Mouse (Mus musculus) midbrain, embryonic 10.5 days (tissue): ENCODE measurements around the gene Ntrk1. TPM values are rescaled to one million over a fixed set of nuclear protein-coding genes. Genes with fewer than 3 reads are reported as not detected.
A peak's percentile ranks its signal among the peaks of the same experiment; 100 is the strongest.

Experiments used
- DNase-seq: peaks from one replicate; pipeline ENCODE4 v3.0.0-alpha.2; 2017; ENCODE audit warnings: low spot score
- H3K27ac ChIP-seq: fragments of 300-500 bp; sonication (generic); replicated peaks from 2 replicates; pipeline ENCODE4 v1.5.1; 2016; ENCODE audit warnings: mild to moderate bottlenecking
- H3K27me3 ChIP-seq: fragments of 300-500 bp; sonication (generic); 2 replicates; pipeline ENCODE4 v1.6.1; 2016; ENCODE audit warnings: low read depth, mild to moderate bottlenecking; ENCODE audit not compliant: poor library complexity, severe bottlenecking
- H3K36me3 ChIP-seq: fragments of 300-500 bp; sonication (generic); 2 replicates; pipeline ENCODE4 v1.6.1; 2016; ENCODE audit warnings: mild to moderate bottlenecking, moderate library complexity
- H3K4me1 ChIP-seq: fragments of 300-500 bp; sonication (generic); 2 replicates; pipeline ENCODE4 v1.6.1; 2016
- H3K4me3 ChIP-seq: fragments of 300-500 bp; sonication (generic); 2 replicates; pipeline ENCODE4 v1.5.1; 2016; ENCODE audit warnings: mild to moderate bottlenecking, moderate library complexity
- H3K9me3 ChIP-seq: fragments of 300-500 bp; sonication (generic); replicated peaks from 2 replicates; pipeline ENCODE4 v1.6.1; 2016; ENCODE audit warnings: mild to moderate bottlenecking
- WGBS: fragments of 180-500 bp; shearing (Covaris S2); methylation state at CpG from one replicate; pipeline ENCODE4 v1.1.7; 2016; 5-methylcytosine and 5-hydroxymethylcytosine counted together
- polyA plus RNA-seq: library from polyadenylated mRNA; unstranded; fragments of >200 nt; fragmentation: Nextera tagmentation; extraction: Ambion mirVana; gene quantifications from 2 replicates; pipeline ENCODE4 v1.2.1, GENCODE M21; 2016

Ntrk1 gene
- polyA plus RNA-seq, 1 experiment from 2014 or later = 4.9 TPM

DNA sequence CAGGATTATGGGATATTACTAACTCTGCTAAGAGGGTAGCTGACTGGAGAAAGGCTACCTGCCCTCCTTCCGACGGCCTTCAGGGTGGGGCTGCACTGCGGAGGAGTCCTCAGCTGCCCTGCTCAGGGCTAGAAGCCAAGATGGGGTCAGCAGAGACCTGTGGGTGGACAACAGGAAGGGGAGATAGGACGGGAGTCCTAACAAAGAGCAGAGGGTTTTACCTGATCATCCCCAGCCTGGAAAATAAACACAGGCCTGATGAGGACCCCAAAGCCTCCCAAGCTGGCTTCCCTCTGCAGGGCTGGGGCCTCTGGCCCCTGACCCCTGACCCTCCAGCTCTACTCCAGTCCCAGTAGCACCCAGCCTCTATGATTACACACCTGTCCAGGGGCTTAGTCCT is 31.8 kb downstream of the Ntrk1 start:
- Histone ChIP-seq H3K4me3 (no peak overlapping the region), H3K36me3 (no peaks in the 10 kb centered on the region), H3K9me3 (no peaks in the 10 kb centered on the region), H3K4me1 (peaks cover 46% of the 10 kb centered on the region), H3K27ac (peak overlapping the region; percentile 19; the same call in 1 of the 2 replicates), H3K27me3 (peaks cover 70% of the 10 kb centered on the region)
- WGBS = 63% methylated on average over 4 of the region's 4 CpGs
- no peak for DNase-seq

- Histone ChIP-seq H3K4me1 (peaks cover 46% of the 10 kb centered on the region), H3K27ac (peak overlapping the region; percentile 46; the same call in 1 of the 2 replicates), H3K36me3 (no peaks in the 10 kb centered on the region), H3K9me3 (no peaks in the 10 kb centered on the region), H3K27me3 (peaks cover 70% of the 10 kb centered on the region), H3K4me3 (no peak overlapping the region)
- whole genome bisulfite sequencing = 69% methylated on average over 20 of the region's 20 CpGs
- DNase-seq = no peak
Measured at GRCm38 (mm10) chr3:87761408-87762375, 33.3 kb downstream of the Ntrk1 start.

- Histone ChIP-seq H3K9me3 (no peaks in the 10 kb centered on the region), H3K27ac (no peak overlapping the region), H3K27me3 (peaks cover 72% of the 10 kb centered on the region), H3K4me3 (no peak overlapping the region), H3K36me3 (no peaks in the 10 kb centered on the region), H3K4me1 (peaks cover 36% of the 10 kb centered on the region)
- WGBS = 45% methylated on average over 4 of the region's 5 CpGs
- DNase-seq = no peak
Measured at GRCm38 (mm10) chr3:87758641-87759040, 36.3 kb downstream of the Ntrk1 start.

- DNase-seq = no peak
- no peaks in the 10 kb centered on the region for H3K9me3 ChIP-seq
- peaks cover 23% of the 10 kb centered on the region for H3K4me1 ChIP-seq
- H3K27ac ChIP-seq = peak overlapping the region; percentile 70
- peaks cover 58% of the 10 kb centered on the region for H3K27me3 ChIP-seq
- no peaks in the 10 kb centered on the region for H3K36me3 ChIP-seq
- WGBS = 49% methylated on average over 20 of the region's 20 CpGs
- peak overlapping the region; percentile 45 for H3K4me3 ChIP-seq
Measured at GRCm38 (mm10) chr3:87756488-87756887, 38.5 kb downstream of the Ntrk1 start.

- H3K9me3 ChIP-seq = no peaks in the 10 kb centered on the region
- DNase-seq = peak; percentile 88
- 2% methylated on average over 24 of the region's 24 CpGs for WGBS
- peaks cover 58% of the 10 kb centered on the region for H3K27me3 ChIP-seq
- H3K4me3 ChIP-seq = peak overlapping the region; percentile 45
- H3K36me3 ChIP-seq = no peaks in the 10 kb centered on the region
- H3K4me1 ChIP-seq = peaks cover 20% of the 10 kb centered on the region
- peak overlapping the region; percentile 70 for H3K27ac ChIP-seq
Measured at GRCm38 (mm10) chr3:87755964-87756363, 39.0 kb downstream of the Ntrk1 start.

- 81% methylated on average over 13 of the region's 13 CpGs for WGBS
- Histone ChIP-seq H3K4me3 (no peak overlapping the region), H3K27me3 (peaks cover 60% of the 10 kb centered on the region), H3K4me1 (peaks cover 15% of the 10 kb centered on the region), H3K27ac (no peak overlapping the region; the same call in 1 of the 2 replicates), H3K36me3 (no peaks in the 10 kb centered on the region), H3K9me3 (no peaks in the 10 kb centered on the region)
- no peak for DNase-seq
Measured at GRCm38 (mm10) chr3:87753829-87754228, 41.1 kb downstream of the Ntrk1 start.

- Histone ChIP-seq H3K27ac (no peak overlapping the region), H3K36me3 (no peaks in the 10 kb centered on the region), H3K4me3 (no peak overlapping the region), H3K27me3 (peaks cover 48% of the 10 kb centered on the region), H3K9me3 (no peaks in the 10 kb centered on the region), H3K4me1 (peaks cover 19% of the 10 kb centered on the region)
- no peak for DNase-seq
- 85% methylated on average over 3 of the region's 3 CpGs for WGBS
Measured at GRCm38 (mm10) chr3:87752567-87752966, 42.4 kb downstream of the Ntrk1 start.

DNA sequence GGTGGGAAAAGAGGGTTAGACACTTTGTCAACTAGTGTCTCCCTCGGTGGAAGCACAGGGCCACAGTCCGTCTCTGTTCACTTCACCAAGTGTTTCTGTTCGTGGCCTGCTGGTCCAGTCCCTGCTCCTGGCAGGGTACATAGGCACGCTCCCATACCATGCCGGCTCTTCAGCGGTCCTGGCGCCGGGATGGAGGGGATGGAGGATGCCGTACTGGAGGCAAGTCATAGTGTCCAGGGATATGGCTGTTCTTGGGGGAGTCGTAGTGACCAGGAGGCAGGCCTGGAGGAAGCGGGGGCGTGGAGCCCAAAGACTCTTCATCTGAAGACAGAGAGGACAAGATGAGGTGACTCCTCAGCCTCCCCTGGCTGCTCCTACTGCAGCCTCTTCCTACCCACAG is 45.0 kb downstream of the Ntrk1 start:
- Histone ChIP-seq H3K9me3 (no peaks in the 10 kb centered on the region), H3K4me3 (no peak overlapping the region), H3K27me3 (peaks cover 26% of the 10 kb centered on the region), H3K27ac (no peak overlapping the region), H3K36me3 (no peaks in the 10 kb centered on the region), H3K4me1 (peaks cover 18% of the 10 kb centered on the region)
- no peak for DNase-seq
- WGBS = 93% methylated on average over 12 of the region's 12 CpGs

DNA sequence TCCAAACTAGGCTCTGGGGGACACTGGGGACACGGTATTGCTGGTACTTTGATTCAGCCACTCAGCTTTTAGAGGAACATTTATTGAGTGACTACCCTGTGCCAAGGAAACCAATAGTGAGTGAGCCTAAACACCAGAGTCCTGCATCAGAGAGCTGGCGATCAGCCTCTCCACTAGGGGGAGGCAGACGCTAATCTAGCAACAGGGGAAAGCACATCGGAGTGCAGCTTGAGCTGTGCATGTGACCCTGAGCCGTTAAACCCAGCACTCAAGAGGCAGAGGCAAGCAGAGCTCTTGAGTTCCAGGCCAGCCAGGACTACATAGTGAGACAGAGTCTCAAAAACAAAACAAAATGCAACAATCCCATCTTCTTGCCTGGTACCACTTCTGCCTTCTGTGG is 45.9 kb downstream of the Ntrk1 start:
- Histone ChIP-seq H3K36me3 (no peaks in the 10 kb centered on the region), H3K27me3 (peaks cover 16% of the 10 kb centered on the region), H3K9me3 (no peaks in the 10 kb centered on the region), H3K4me3 (no peak overlapping the region), H3K27ac (no peak overlapping the region), H3K4me1 (peaks cover 21% of the 10 kb centered on the region)
- DNase-seq = peak; percentile 33
- WGBS = 22% methylated on average over 5 of the region's 5 CpGs

GRCm38 (mm10) chr3:87748431-87748830 is 46.5 kb downstream of the Ntrk1 start, which contains the start of gene Lrrc71:
Lrrc71 (minus strand) TSS chr3:87748625.
- H3K4me1 ChIP-seq = peaks cover 21% of the 10 kb centered on the region
- no peaks in the 10 kb centered on the region for H3K9me3 ChIP-seq
- DNase-seq = no peak
- peaks cover 10% of the 10 kb centered on the region for H3K27me3 ChIP-seq
- no peak within 1 kb of the TSS for H3K4me3 ChIP-seq
- WGBS = 50% methylated on average over 13 of the region's 13 CpGs
- H3K36me3 ChIP-seq = no peaks in the 10 kb centered on the region
- H3K27ac ChIP-seq = no peak within 1 kb of the TSS

DNA sequence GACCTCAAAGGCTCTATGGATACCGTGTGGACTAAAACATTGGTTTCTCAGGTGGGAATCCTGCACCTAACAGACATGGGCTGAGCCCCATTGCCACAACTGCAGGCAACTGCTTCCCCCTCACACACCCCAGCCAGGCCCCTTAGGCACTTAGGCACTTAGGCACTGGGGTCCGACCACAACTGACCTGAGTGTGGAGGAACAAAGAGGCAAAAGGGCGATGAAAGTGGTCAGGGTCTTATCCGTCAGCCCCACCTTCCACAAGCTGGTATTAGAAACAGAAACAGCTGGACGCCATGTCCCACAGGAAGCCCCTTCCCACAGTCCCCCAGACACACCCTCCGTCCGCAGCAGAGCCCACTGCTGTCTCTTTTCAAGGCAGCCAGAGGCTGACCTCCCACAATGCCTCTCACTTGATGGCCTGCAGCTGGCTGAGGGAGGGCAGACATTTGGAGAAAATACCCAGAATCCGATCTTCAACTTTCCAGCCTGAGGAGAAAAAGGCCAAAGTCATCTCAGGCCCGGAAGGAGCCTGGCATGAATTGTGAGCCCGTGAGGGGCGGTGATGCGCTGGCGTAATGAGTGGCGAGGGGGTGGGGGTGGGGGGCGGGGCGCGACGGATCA is 49.8 kb downstream of the Ntrk1 start:
- 0 out of 2 replicates have a peak, but pooled peaks cover 3% of the 10 kb centered on the region for H3K36me3 ChIP-seq
- H3K4me1 ChIP-seq = peaks cover 21% of the 10 kb centered on the region
- peaks cover 9% of the 10 kb centered on the region; the same call in 1 of the 2 replicates for H3K27me3 ChIP-seq
- peak; percentile 30 for DNase-seq
- peak overlapping the region; percentile 71 for H3K27ac ChIP-seq
- peak overlapping the region; percentile 39 for H3K4me3 ChIP-seq
- 40% methylated on average over 18 of the region's 18 CpGs for WGBS
- H3K9me3 ChIP-seq = no peaks in the 10 kb centered on the region

- H3K4me1 ChIP-seq = peaks cover 21% of the 10 kb centered on the region
- H3K36me3 ChIP-seq = peaks cover 14% of the 10 kb centered on the region
- DNase-seq = no peak
- no peaks in the 10 kb centered on the region for H3K9me3 ChIP-seq
- 89% methylated on average over 4 of the region's 4 CpGs for WGBS
- no peak overlapping the region for H3K4me3 ChIP-seq
- H3K27ac ChIP-seq = no peak overlapping the region
- H3K27me3 ChIP-seq = peaks cover 4% of the 10 kb centered on the region; the same call in 1 of the 2 replicates
Measured at GRCm38 (mm10) chr3:87743927-87744326, 51.0 kb downstream of the Ntrk1 start.
